24 mouse cellular contexts compared by ENCODE assay signal in the genomic region with DNA sequence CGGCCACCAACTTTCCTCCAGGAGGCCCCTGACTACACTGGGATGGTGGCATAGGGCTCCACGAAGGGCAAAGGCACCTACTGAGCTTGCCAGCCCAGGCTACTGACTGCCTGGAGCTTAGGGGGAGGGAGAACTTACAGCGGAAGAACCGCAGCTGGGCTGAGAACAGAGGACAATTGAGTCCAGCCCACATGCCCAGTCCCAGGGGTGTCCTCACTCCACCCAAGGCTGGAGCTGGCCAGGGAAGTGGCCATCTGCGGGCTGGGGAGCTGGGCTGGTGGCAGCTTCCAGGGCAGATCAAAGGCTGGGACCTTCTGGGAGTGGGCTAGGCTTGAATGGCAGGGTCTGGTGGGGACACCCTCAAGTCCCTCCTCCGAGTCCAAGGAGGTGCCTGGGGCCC. TPM values are rescaled to one million over a fixed set of nuclear protein-coding genes. Genes with fewer than 3 reads are reported as not detected.
DNase-seq lines count a peak whose midpoint lies in the region; ATAC-seq lines count a peak whose summit lies in the region.
"Had no signal": no experiment of that assay in that cellular context is flagged by ENCODE, and none has a peak within 500 bp of the region (broad histone marks: within the 10 kb centered on the region; RNA-seq: fewer than 3 reads in every experiment).

No protein-coding gene starts in this region.

- 0 out of 2 replicates have a peak overlapping the region, but pooled peaks have one; percentile 14 for H3K9ac ChIP-seq in heart, embryonic 12.5 days
- H3K9ac ChIP-seq in heart, embryonic 11.5 days (ENCODE audit: low read depth, low read length): no peak overlapping the region
- H3K9ac ChIP-seq in midbrain, embryonic 13.5 days (replicated peaks): no peak overlapping the region
- 0 out of 2 replicates have a peak overlapping the region, but pooled peaks have one; percentile 8 for H3K9ac ChIP-seq in stomach, embryonic 16.5 days (ENCODE audit: low read length)
- no peak overlapping the region for H3K9ac ChIP-seq in liver, embryonic 11.5 days (ENCODE audit: low read depth, low read length)
- H3K9ac ChIP-seq: forebrain, postnatal 0 days; kidney, embryonic 15.5 days; lung, embryonic 14.5 days had no signal

- H3K4me2 ChIP-seq in heart, embryonic 12.5 days: no peak overlapping the region
- H3K4me2 ChIP-seq in heart, embryonic 11.5 days: no peak overlapping the region
- H3K4me2 ChIP-seq in midbrain, embryonic 13.5 days (replicated peaks): no peak overlapping the region
- no peak overlapping the region for H3K4me2 ChIP-seq in stomach, embryonic 16.5 days (ENCODE audit: low read depth, low read length)
- H3K4me2 ChIP-seq in liver, embryonic 11.5 days: no peak overlapping the region
- H3K4me2 ChIP-seq: kidney, embryonic 15.5 days; lung, embryonic 14.5 days; midbrain, embryonic 11.5 days had no signal

- no peak for ATAC-seq in heart, embryonic 12.5 days (ENCODE audit: insufficient number of reproducible peaks, low FRiP score)
- ATAC-seq in heart, embryonic 11.5 days (replicated peaks; ENCODE audit: insufficient number of reproducible peaks, low FRiP score, low TSS enrichment): no peak
- ATAC-seq in midbrain, embryonic 13.5 days: no peak
- ATAC-seq in stomach, embryonic 16.5 days (ENCODE audit: insufficient read depth, low FRiP score): no peak
- no peak for ATAC-seq in liver, embryonic 11.5 days (replicated peaks; ENCODE audit: low FRiP score)
- ATAC-seq: forebrain, postnatal 0 days; hindbrain, postnatal 0 days had no signal

- peaks cover 27% of the 10 kb centered on the region for H3K4me1 ChIP-seq in heart, embryonic 12.5 days (replicated peaks)
- peaks cover 9% of the 10 kb centered on the region for H3K4me1 ChIP-seq in heart, embryonic 11.5 days (ENCODE audit: control insufficient read depth, insufficient read depth, low read length)
- peaks cover 5% of the 10 kb centered on the region; the same call in 1 of the 2 replicates for H3K4me1 ChIP-seq in midbrain, embryonic 10.5 days
- H3K4me1 ChIP-seq in midbrain, embryonic 13.5 days (replicated peaks): no peaks in the 10 kb centered on the region
- H3K4me1 ChIP-seq in limb, embryonic 10.5 days: peaks cover 11% of the 10 kb centered on the region
- no peaks in the 10 kb centered on the region for H3K4me1 ChIP-seq in stomach, embryonic 16.5 days (ENCODE audit: control insufficient read depth, insufficient read depth, low read length)
- H3K4me1 ChIP-seq in liver, embryonic 11.5 days (replicated peaks; ENCODE audit: control insufficient read depth, insufficient read depth, low read length): peaks cover 13% of the 10 kb centered on the region
- H3K4me1 ChIP-seq: kidney, embryonic 15.5 days had no signal

- no peak for DNase-seq in midbrain, embryonic 10.5 days (ENCODE audit: low spot score)
- no peak for DNase-seq in limb, embryonic 10.5 days (ENCODE audit: low spot score)
- no peak for DNase-seq in liver, embryonic 11.5 days (ENCODE audit: low spot score)
- DNase-seq in ovary, adult 18-20 months (ENCODE audit: low spot score): no peak
- DNase-seq: adrenal gland, postnatal 36 days; cerebellum, adult 9-10 months; embryo, embryonic 11 days; forebrain, postnatal 0 days; gastrocnemius, postnatal 10 days; layer of hippocampus, postnatal 36 days; lung, embryonic 14.5 days; thymus, postnatal 14 days had no signal

- no peaks in the 10 kb centered on the region for H3K27me3 ChIP-seq in heart, embryonic 12.5 days (replicated peaks)
- no peaks in the 10 kb centered on the region for H3K27me3 ChIP-seq in heart, embryonic 11.5 days (ENCODE audit: control insufficient read depth, insufficient read depth, low read length)
- H3K27me3 ChIP-seq in midbrain, embryonic 10.5 days (ENCODE audit: low read depth, poor library complexity, severe bottlenecking): no peaks in the 10 kb centered on the region
- no peaks in the 10 kb centered on the region for H3K27me3 ChIP-seq in midbrain, embryonic 13.5 days
- no peaks in the 10 kb centered on the region for H3K27me3 ChIP-seq in limb, embryonic 10.5 days (ENCODE audit: low read depth, poor library complexity, severe bottlenecking)
- no peaks in the 10 kb centered on the region for H3K27me3 ChIP-seq in stomach, embryonic 16.5 days (ENCODE audit: control insufficient read depth, insufficient read depth, low read length)
- H3K27me3 ChIP-seq in liver, embryonic 11.5 days (replicated peaks; ENCODE audit: control insufficient read depth, insufficient read depth, low read length): no peaks in the 10 kb centered on the region
- H3K27me3 ChIP-seq: kidney, embryonic 15.5 days had no signal

- H3K27ac ChIP-seq in heart, embryonic 12.5 days (ENCODE audit: poor library complexity, severe bottlenecking): peak overlapping the region; percentile 6; the same call in 1 of the 2 replicates
- no peak overlapping the region for H3K27ac ChIP-seq in heart, embryonic 11.5 days (ENCODE audit: low read depth, low read length)
- 0 out of 2 replicates have a peak overlapping the region, but pooled peaks have one; percentile 1 for H3K27ac ChIP-seq in midbrain, embryonic 10.5 days (replicated peaks)
- no peak overlapping the region for H3K27ac ChIP-seq in midbrain, embryonic 13.5 days
- H3K27ac ChIP-seq in limb, embryonic 10.5 days: 0 out of 2 replicates have a peak overlapping the region, but pooled peaks have one; percentile 5
- peak overlapping the region; percentile 28 for H3K27ac ChIP-seq in stomach, embryonic 16.5 days (ENCODE audit: low read length)
- no peak overlapping the region for H3K27ac ChIP-seq in liver, embryonic 11.5 days (ENCODE audit: low read depth, low read length)
- H3K27ac ChIP-seq: heart, adult 2 months; hindbrain, postnatal 0 days; kidney, embryonic 15.5 days had no signal

- no peaks in the 10 kb centered on the region for H3K9me3 ChIP-seq in heart, embryonic 12.5 days (replicated peaks)
- no peaks in the 10 kb centered on the region for H3K9me3 ChIP-seq in heart, embryonic 11.5 days (replicated peaks; ENCODE audit: control insufficient read depth, low read length)
- no peaks in the 10 kb centered on the region for H3K9me3 ChIP-seq in midbrain, embryonic 10.5 days (replicated peaks)
- no peaks in the 10 kb centered on the region for H3K9me3 ChIP-seq in midbrain, embryonic 13.5 days
- H3K9me3 ChIP-seq in limb, embryonic 10.5 days (replicated peaks): no peaks in the 10 kb centered on the region
- no peaks in the 10 kb centered on the region for H3K9me3 ChIP-seq in stomach, embryonic 16.5 days (replicated peaks; ENCODE audit: control insufficient read depth, low read length)
- no peaks in the 10 kb centered on the region for H3K9me3 ChIP-seq in liver, embryonic 11.5 days (ENCODE audit: control insufficient read depth, low read length)
- H3K9me3 ChIP-seq: kidney, embryonic 15.5 days had no signal

- peaks cover 80% of the 10 kb centered on the region for H3K36me3 ChIP-seq in heart, embryonic 12.5 days
- peaks cover 42% of the 10 kb centered on the region for H3K36me3 ChIP-seq in heart, embryonic 11.5 days (ENCODE audit: control insufficient read depth, insufficient read depth, low read length)
- H3K36me3 ChIP-seq in midbrain, embryonic 10.5 days: peaks cover 87% of the 10 kb centered on the region
- H3K36me3 ChIP-seq in midbrain, embryonic 13.5 days: peaks cover 78% of the 10 kb centered on the region
- peaks cover 85% of the 10 kb centered on the region for H3K36me3 ChIP-seq in limb, embryonic 10.5 days
- H3K36me3 ChIP-seq in stomach, embryonic 16.5 days (ENCODE audit: control insufficient read depth, insufficient read depth, low read length): peaks cover 47% of the 10 kb centered on the region
- H3K36me3 ChIP-seq in liver, embryonic 11.5 days (ENCODE audit: control insufficient read depth, insufficient read depth, low read length): peaks cover 61% of the 10 kb centered on the region

- 82% methylated on average over 6 of the region's 6 CpGs for WGBS in heart, embryonic 12.5 days
- 88% methylated on average over 6 of the region's 6 CpGs for WGBS in heart, embryonic 11.5 days (ENCODE audit: insufficient replicate concordance)
- WGBS in midbrain, embryonic 10.5 days: 85% methylated on average over 6 of the region's 6 CpGs
- WGBS in midbrain, embryonic 13.5 days: 84% methylated on average over 6 of the region's 6 CpGs
- 86% methylated on average over 6 of the region's 6 CpGs for WGBS in limb, embryonic 10.5 days
- WGBS in stomach, embryonic 16.5 days: 79% methylated on average over 6 of the region's 6 CpGs
- 87% methylated on average over 6 of the region's 6 CpGs for WGBS in liver, embryonic 11.5 days

- no peak overlapping the region for H3K4me3 ChIP-seq in heart, embryonic 12.5 days
- no peak overlapping the region for H3K4me3 ChIP-seq in heart, embryonic 11.5 days (ENCODE audit: low read depth, low read length)
- H3K4me3 ChIP-seq in midbrain, embryonic 10.5 days: no peak overlapping the region
- no peak overlapping the region for H3K4me3 ChIP-seq in midbrain, embryonic 13.5 days (replicated peaks)
- no peak overlapping the region for H3K4me3 ChIP-seq in limb, embryonic 10.5 days
- no peak overlapping the region for H3K4me3 ChIP-seq in stomach, embryonic 16.5 days (replicated peaks; ENCODE audit: low read length)
- H3K4me3 ChIP-seq in liver, embryonic 11.5 days (ENCODE audit: low read depth, low read length): no peak overlapping the region
- H3K4me3 ChIP-seq: heart, adult 2 months; kidney, embryonic 15.5 days had no signal

RNA-seq across cellular contexts. Expression of gene Pias4, which starts 13.0 kb away (rescaled TPM):
- 36.0 and 36.1 TPM in 2 replicates for polyA plus RNA-seq in heart, embryonic 12.5 days (2016; fragmentation: Nextera tagmentation; extraction: Ambion mirVana)
- polyA plus RNA-seq in heart, embryonic 11.5 days (2014; fragmentation: Nextera tagmentation; extraction: Ambion mirVana): 39.4 and 39.7 TPM in 2 replicates
- 61.4 and 68.5 TPM in 2 replicates for polyA plus RNA-seq in midbrain, embryonic 10.5 days (2016; fragmentation: Nextera tagmentation; extraction: Ambion mirVana)
- 60.0 and 60.9 TPM in 2 replicates for polyA plus RNA-seq in midbrain, embryonic 13.5 days (2015; fragmentation: Nextera tagmentation; extraction: Ambion mirVana)
- 73.6 and 73.9 TPM in 2 replicates for polyA plus RNA-seq in limb, embryonic 10.5 days (2016; fragmentation: Nextera tagmentation; extraction: Ambion mirVana)
- polyA plus RNA-seq in stomach, embryonic 16.5 days (2015; fragmentation: Nextera tagmentation; extraction: Ambion mirVana): 34.8 and 35.8 TPM in 2 replicates
- polyA plus RNA-seq in liver, embryonic 11.5 days (2014; fragmentation: Nextera tagmentation; extraction: Ambion mirVana): 41.2 and 50.9 TPM in 2 replicates

RNA-seq across cellular contexts. Expression of gene Zbtb7a, which starts 19.7 kb away (rescaled TPM):
- polyA plus RNA-seq in heart, embryonic 12.5 days (2016; fragmentation: Nextera tagmentation; extraction: Ambion mirVana): 24.7 and 24.8 TPM in 2 replicates
- polyA plus RNA-seq in heart, embryonic 11.5 days (2014; fragmentation: Nextera tagmentation; extraction: Ambion mirVana): 10.6 and 10.8 TPM in 2 replicates
- 7.8 and 9.8 TPM in 2 replicates for polyA plus RNA-seq in midbrain, embryonic 10.5 days (2016; fragmentation: Nextera tagmentation; extraction: Ambion mirVana)
- 13.2 and 15.2 TPM in 2 replicates for polyA plus RNA-seq in midbrain, embryonic 13.5 days (2015; fragmentation: Nextera tagmentation; extraction: Ambion mirVana)
- polyA plus RNA-seq in limb, embryonic 10.5 days (2016; fragmentation: Nextera tagmentation; extraction: Ambion mirVana): 9.6 and 11.7 TPM in 2 replicates
- polyA plus RNA-seq in stomach, embryonic 16.5 days (2015; fragmentation: Nextera tagmentation; extraction: Ambion mirVana): 36.6 and 47.4 TPM in 2 replicates
- polyA plus RNA-seq in liver, embryonic 11.5 days (2014; fragmentation: Nextera tagmentation; extraction: Ambion mirVana): 31.6 and 34.2 TPM in 2 replicates

RNA-seq across cellular contexts. Expression of gene Eef2, which starts 21.7 kb away (rescaled TPM):
- 408 and 433 TPM in 2 replicates for polyA plus RNA-seq in heart, embryonic 12.5 days (2016; fragmentation: Nextera tagmentation; extraction: Ambion mirVana)
- polyA plus RNA-seq in heart, embryonic 11.5 days (2014; fragmentation: Nextera tagmentation; extraction: Ambion mirVana): 313 and 338 TPM in 2 replicates
- polyA plus RNA-seq in midbrain, embryonic 10.5 days (2016; fragmentation: Nextera tagmentation; extraction: Ambion mirVana): 528 and 571 TPM in 2 replicates
- 565 and 579 TPM in 2 replicates for polyA plus RNA-seq in midbrain, embryonic 13.5 days (2015; fragmentation: Nextera tagmentation; extraction: Ambion mirVana)
- 575 and 611 TPM in 2 replicates for polyA plus RNA-seq in limb, embryonic 10.5 days (2016; fragmentation: Nextera tagmentation; extraction: Ambion mirVana)
- 533 and 575 TPM in 2 replicates for polyA plus RNA-seq in stomach, embryonic 16.5 days (2015; fragmentation: Nextera tagmentation; extraction: Ambion mirVana)
- 626 and 647 TPM in 2 replicates for polyA plus RNA-seq in liver, embryonic 11.5 days (2014; fragmentation: Nextera tagmentation; extraction: Ambion mirVana)

RNA-seq across cellular contexts. Expression of gene Dapk3, which starts 28.1 kb away (rescaled TPM):
- polyA plus RNA-seq in heart, embryonic 12.5 days (2016; fragmentation: Nextera tagmentation; extraction: Ambion mirVana): 62.8 and 69.0 TPM in 2 replicates
- polyA plus RNA-seq in heart, embryonic 11.5 days (2014; fragmentation: Nextera tagmentation; extraction: Ambion mirVana): 44.1 and 47.4 TPM in 2 replicates
- 52.7 and 53.3 TPM in 2 replicates for polyA plus RNA-seq in midbrain, embryonic 10.5 days (2016; fragmentation: Nextera tagmentation; extraction: Ambion mirVana)
- 48.4 and 67.3 TPM in 2 replicates for polyA plus RNA-seq in midbrain, embryonic 13.5 days (2015; fragmentation: Nextera tagmentation; extraction: Ambion mirVana)
- polyA plus RNA-seq in limb, embryonic 10.5 days (2016; fragmentation: Nextera tagmentation; extraction: Ambion mirVana): 46.5 and 52.0 TPM in 2 replicates
- polyA plus RNA-seq in stomach, embryonic 16.5 days (2015; fragmentation: Nextera tagmentation; extraction: Ambion mirVana): 30.5 and 32.4 TPM in 2 replicates
- 44.5 and 45.6 TPM in 2 replicates for polyA plus RNA-seq in liver, embryonic 11.5 days (2014; fragmentation: Nextera tagmentation; extraction: Ambion mirVana)

RNA-seq across cellular contexts. Expression of gene 4930442H23Rik, which starts 28.9 kb away (rescaled TPM):
- polyA plus RNA-seq in heart, embryonic 12.5 days (2016; fragmentation: Nextera tagmentation; extraction: Ambion mirVana): 0.18 TPM in 1 of 2 replicates, not detected in the other
- 0.21 TPM in 1 of 2 replicates, not detected in the other for polyA plus RNA-seq in heart, embryonic 11.5 days (2014; fragmentation: Nextera tagmentation; extraction: Ambion mirVana)
- polyA plus RNA-seq in midbrain, embryonic 10.5 days (2016; fragmentation: Nextera tagmentation; extraction: Ambion mirVana): 0.09 TPM in 1 of 2 replicates, not detected in the other
- polyA plus RNA-seq in midbrain, embryonic 13.5 days (2015; fragmentation: Nextera tagmentation; extraction: Ambion mirVana): 0.12 and 0.15 TPM in 2 replicates
- polyA plus RNA-seq in limb, embryonic 10.5 days (2016; fragmentation: Nextera tagmentation; extraction: Ambion mirVana): not detected in 2 replicates
- polyA plus RNA-seq in stomach, embryonic 16.5 days (2015; fragmentation: Nextera tagmentation; extraction: Ambion mirVana): not detected in 2 replicates
- polyA plus RNA-seq in liver, embryonic 11.5 days (2014; fragmentation: Nextera tagmentation; extraction: Ambion mirVana): not detected in 2 replicates
- polyA plus RNA-seq: heart, adult 2 months; kidney, embryonic 15.5 days; large intestine, adult 2 months; limb, embryonic 11.5 days; lung, embryonic 14.5 days; midbrain, embryonic 11.5 days; neural tube, embryonic 14.5 days; small intestine, adult 2 months had no signal

Comparison
In these comparisons a context has a peak if more than half of its experiments do, and no peak if none do; other contexts are left out.
1. H3K27ac ChIP-seq: peak in heart, embryonic 12.5 days (single experiment), midbrain, embryonic 10.5 days (single experiment), limb, embryonic 10.5 days (single experiment) and stomach, embryonic 16.5 days (single experiment); none in heart, embryonic 11.5 days (single experiment), midbrain, embryonic 13.5 days (single experiment) and liver, embryonic 11.5 days (single experiment).
2. H3K9ac ChIP-seq: peak in heart, embryonic 12.5 days (single experiment) and stomach, embryonic 16.5 days (single experiment); none in heart, embryonic 11.5 days (single experiment), midbrain, embryonic 13.5 days (single experiment) and liver, embryonic 11.5 days (single experiment).